Mouse (Mus musculus): ENCODE measurements at regions not wholly inside any gene's neighbourhood (a gene's known extent, or its start where the extent isn't known, plus 50 kb on each side); places are given as distances from the start of the nearest gene placed in this dataset.

DNA sequence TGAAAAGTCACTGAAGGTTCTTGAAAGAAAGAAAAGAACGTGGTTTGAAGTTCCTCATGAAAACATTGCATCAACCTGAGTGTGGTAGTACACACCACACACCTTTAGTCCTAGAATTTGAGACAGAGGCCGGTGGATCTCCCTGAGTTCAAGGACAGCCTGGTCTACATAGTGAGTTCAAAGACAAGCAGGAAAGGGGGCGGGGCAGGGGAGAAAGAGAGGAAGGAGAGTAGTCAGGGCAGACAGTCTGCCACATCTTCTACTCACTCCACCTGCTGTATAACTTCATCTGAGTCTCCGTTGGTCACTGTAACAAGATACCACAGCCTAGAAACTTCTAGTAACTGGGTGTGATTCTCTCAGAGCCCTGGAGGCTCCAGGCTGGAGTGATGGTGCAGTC, 190.2 kb upstream of the Sdk2 start:
- DNase-seq, result no peak

DNA sequence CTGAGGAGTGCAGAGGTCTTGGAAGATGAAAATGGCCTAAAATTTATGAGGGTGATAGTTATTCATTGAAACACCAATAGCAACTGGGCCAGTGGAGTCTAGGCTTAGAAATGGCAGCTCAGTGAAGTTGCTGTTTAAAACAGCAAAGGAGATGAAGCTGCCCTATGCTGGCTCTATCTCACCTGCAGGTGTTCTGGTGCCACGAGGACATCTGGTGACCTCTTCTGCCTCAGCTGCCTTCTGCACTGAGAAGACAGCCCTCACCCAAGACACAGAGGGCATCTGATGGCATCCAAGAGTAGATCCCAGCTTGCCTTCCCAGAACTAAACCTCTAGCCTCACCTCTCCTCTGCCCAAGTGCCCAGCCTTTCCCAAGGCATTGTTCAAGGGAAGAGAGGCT, 187.5 kb upstream of the Sdk2 start:
- no peak for DNase-seq

DNA sequence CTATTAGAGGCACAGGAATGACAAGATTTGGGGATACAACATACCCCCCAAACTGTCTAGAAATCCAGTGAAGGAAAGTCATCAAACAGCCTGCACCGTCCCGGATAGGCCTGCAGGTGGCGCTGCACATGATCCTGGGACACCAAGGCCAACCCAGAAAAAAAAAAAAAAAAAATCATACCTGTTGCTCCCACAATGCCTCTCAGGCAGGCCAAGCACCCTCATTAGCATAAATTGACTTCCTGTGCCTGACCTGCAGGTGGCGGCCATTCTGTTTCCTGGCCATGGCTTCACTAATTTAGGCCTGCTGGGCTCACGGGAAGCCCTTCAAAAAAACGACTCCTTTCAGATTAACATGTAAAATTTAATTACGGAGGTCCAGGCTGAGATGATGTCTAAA, 184.8 kb upstream of the Sdk2 start:
- DNase-seq, result no peak

DNA sequence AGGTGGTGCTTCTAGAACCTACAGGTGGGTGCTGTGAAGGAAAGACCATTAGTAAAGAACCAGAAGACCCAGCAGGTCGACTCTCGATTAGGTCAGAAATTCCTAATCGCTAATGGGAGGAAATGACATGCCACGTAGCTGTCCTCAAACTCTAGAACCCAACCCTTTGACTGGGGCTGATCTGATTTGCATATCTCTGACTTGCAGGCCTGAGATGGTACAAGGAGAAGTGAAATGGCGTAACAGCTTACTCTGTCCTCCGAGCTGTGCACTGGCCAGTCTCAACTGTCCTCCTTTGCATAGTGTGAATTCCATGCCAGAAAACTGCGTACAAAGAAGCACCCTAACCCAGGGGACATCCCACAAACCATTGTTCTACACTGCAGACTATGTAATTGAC, 182.4 kb upstream of the Sdk2 start:
- no peak for DNase-seq

DNA sequence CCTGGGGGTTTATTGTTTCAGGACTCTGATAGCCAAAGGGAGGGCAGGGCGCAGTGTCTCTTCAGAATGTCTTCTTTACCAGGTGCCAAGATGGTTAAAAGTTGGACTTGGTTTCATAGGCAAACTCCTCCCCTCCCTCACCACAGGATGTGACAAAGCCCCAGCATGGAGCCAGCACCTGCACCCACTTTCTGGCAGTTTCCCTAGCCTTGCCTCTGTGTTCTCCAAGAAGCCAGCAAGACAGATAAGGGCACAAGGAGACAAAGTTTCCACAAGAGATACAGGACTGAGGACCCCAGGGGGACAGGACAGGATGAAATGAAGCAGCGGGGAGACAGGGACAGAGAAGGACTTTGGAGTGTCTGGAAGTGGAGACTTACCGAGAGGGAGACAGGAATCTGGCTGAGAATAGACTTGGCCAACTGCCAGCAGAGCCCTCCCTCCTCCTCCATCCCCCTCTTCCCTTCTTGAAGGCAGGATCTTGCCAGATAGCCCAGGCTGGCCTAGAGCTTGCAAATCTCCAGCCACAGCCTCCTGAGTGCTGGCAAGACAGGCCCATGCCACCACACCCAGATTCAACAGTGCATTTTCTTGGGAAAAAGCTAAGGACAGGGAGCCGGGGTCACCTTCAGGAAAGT, 181.5 kb upstream of the Sdk2 start:
- DNase-seq, result no peak

DNA sequence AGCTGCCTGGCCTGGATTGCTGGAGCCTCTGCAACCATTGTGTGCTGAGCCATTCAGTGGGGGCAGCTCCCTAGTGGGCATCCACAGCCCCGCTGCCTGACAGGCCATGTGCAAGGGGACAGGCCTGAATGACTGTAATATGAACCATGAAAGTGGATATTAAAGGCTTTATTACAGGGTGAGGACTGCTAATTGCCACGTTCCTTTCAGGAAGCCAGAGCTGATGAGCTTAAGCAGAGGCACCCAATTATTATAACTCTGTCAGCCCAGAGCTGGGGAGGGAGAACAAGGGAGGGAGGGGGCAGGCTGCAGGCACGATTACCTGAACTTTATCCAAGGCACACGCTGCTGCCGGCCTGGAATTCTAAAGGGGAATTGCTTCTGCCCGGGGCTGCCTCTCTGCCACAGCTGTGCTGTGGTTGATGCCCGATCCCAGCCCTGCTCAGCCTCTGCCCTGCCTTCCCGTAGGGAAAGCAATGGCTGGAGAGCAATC, 172.5 kb upstream of the Sdk2 start:
- no peak for DNase-seq

DNA sequence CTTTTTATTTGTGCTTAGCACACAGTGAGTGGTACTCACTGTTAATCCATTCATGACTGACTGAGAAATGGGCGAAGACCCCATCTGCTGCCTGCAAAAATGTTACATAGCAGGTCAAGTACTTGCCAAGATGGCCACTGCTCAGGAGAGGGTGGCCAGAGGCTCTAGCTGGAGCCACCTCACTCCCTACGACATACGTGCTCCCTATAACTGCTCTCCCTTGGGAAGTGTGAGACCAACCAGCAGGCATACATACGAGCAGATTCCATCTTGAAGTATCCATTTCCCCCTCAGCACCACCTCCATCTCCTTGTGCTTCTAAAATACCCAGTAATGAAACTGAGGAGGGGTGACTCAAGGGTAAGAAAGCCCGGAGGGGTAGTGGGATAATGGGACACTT, 172.0 kb upstream of the Sdk2 start:
- no peak for DNase-seq

DNA sequence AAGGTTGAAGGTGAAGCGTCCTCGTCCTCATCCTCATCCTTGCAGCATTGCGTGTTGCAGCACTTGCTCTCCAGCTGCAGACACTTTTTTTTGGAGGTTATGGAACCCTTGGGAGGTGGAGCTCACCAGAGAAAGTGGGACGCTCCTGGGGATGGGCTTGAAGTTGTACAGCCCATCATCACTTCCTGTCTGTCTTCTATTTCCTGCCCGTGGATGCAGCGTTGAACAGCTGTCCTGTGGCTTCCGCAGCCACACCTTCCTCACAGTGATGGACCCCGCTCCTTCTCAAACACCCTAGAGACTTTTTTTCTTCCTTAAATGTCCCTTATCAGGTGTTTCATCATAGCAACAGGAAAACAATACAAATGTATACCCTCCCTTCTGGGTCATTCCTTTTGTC, 171.5 kb upstream of the Sdk2 start:
- no peak for DNase-seq

DNA sequence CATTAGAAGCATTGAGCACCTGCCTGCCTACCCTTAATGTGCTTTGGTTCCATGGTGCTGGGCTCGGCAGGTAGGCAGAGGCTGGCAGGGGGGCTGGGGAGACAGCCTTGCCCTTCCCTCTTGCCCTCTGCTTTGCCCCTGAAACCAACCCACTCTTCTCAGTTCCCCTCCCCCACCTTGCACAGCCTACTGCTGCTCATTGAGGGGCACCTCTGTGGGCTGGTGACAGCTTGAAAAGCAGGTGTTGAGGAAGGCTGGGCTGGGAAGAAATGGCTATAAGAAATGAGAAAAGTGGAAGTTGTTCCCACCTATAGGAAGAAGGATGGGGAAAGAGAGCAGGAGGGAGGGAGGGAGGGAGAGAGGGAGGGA, 167.7 kb upstream of the Sdk2 start:
- no peak for DNase-seq

DNA sequence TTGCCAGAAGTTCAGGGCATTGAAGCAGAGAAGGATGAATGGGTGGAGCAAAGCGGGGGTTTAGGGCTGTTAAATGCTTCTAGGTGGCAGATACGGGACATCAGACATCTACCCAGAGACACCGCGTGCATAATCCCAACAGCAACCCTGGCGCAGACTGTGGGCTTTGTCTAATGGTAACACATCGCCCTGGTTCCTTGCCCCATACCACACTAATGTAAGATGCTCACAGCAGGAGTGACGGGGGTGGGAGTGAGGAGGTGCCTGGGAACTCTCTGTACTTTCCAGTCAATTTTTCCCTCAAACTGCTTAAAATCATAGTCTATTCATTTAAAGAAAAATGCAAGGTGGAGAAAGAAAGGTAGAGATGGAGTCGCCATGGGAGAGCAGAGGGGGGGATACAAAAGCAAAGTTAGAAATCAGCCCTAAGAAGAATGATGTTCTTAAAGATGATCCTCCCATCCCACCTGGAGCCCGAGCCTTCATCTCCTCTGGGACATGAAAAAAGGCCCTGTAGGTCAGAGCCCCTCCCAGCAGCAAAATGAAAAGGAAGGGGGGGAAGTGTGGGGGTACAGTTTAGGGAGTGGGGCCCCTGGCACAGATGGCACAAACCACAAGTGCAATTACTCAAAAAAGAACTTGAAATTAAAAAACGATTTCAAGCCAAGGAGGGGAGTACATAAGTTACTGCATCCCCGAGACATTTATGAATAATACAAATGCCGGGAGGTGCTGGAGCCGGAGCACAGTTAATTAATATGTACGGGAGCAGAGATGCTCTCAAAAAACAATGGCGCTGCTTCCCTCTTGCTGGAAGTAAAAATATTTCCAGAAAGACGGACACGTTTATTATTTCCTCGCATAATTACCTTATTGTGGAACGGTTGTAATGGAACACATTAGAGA, 167.0 kb upstream of the Sdk2 start:
- DNase-seq, result no peak

DNA sequence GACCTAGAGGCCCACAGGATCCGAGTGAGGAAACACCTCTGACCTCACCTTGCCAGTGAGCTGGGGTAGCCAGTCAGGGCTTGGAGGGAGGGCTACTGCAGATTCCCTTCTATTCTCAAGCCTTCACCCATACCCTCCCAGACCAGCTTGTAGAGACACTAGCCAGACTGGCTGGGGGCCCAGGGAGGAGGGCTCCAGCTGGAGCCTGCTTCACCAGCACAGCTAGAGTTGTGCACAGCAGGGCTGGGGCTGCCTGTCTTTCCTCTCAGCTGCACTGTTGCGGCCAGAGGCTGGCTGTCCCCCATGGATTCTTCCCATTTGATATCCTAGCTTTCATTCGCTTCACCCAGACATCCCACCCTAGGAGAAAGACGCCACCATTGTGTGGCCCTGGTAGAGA, 165.0 kb upstream of the Sdk2 start:
- DNase-seq, result no peak

DNA sequence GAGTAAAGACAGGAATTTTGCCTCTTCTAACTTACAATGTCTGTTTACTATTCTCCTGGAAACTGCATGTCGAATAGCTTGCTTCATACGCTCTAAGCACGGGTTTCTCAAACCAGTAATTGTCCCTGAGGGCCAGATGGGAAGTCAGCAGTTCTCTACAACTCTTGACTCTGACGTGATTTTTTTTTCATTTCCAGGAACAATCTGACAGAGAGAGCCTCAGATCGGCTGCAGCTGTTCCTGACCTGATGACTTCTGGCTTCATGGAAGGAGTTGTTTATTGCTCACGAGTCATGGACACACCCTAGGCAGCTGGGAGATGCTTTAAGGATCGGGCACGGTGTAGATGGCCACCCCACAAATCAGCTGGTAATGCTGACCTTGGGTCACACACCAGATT, 162.9 kb upstream of the Sdk2 start:
- no peak for DNase-seq

DNA sequence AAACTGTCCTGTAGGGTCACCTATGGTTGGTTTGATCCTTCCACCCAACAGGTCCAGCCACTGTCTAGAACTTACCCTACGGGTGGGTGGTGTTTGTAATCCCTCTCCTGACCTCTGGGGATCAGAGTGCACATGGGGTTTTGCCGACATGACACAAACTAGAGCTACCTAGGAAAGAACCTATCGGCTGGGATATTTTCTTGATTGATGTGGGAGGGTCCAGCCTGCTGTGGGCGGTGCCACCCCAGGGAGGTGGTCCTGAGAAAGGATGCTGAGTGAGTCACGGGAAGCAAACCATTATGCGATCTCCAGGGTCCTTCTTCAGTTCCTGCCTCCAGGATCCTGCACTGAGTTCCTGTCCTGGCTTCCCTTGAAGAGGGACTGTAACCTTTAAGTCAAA, 162.3 kb upstream of the Sdk2 start:
- DNase-seq, result no peak

DNA sequence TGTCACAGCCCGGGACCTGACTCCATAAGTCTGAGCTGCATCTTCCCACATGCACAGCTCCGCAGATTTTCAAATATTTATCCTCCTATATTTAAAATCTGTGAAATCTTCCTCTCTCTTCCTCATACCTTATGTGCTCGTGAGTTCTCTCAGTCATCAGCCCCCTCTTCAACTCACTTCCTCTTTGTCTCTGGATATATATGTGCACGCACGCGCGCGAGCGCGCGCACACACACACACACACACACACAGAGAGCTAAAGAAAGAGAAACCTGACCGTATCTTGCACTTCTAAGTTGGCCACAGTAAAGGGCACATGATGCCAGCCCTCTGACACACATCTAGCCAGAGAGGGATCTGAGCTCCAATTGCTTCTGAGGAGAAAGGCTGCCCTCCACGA, 159.7 kb upstream of the Sdk2 start:
- no peak for DNase-seq

DNA sequence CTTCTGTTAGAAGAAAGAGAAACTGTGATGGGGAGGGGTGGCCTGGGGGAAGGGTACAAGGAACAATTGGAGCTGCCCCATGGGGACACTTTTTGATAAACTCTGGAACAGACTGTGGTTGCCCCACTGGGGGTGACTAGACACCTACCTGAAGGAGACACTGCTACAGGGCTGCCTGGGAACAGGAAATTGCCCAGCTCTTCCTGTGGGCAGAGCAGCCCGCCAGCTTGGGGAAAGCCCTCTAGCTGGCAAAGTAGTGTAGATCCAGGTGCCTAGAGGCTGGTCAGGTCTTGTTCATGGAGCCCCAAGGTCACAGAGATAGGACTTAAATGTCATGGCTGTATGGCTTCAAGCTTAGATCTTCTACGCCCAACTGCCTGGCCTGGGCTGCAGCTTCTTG, 157.9 kb upstream of the Sdk2 start:
- DNase-seq, result no peak

DNA sequence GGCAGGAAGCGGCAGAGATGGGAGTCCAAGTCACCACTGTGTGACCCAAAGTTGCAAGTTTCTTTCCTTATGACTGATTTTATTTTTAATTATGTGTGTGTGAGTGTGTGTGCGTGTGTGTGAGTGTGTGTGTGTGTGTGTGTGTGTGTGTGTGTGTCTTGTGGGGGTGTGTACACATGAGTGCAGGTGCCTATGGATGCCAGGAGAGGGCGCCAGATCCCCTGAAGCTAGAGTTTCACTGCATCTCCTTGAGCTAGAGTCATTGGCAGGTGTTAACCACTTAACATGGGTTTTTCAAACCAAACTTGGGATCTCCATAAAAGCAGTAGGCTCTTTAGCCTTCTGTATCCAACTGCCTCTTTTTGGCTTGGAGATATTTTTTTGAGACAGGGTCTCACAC, 156.2 kb upstream of the Sdk2 start:
- no peak for DNase-seq

DNA sequence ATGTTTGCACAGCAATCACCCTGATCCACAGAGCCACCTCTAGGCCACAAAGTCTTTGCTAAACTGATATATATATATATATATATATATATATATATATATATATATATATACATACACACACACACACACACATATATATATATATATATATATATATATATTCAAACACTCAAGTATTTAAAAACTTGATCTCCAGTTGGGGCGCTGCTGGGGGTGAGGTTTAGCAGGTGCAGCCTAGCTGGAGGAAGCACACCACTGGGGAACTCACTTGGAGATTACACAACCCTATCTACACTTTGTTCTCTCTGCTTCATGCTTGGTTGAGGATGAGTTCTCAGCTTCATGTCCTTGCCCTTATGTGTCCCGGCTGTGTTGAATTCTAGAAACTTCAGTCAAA, 153.6 kb upstream of the Sdk2 start:
- DNase-seq, result no peak

DNA sequence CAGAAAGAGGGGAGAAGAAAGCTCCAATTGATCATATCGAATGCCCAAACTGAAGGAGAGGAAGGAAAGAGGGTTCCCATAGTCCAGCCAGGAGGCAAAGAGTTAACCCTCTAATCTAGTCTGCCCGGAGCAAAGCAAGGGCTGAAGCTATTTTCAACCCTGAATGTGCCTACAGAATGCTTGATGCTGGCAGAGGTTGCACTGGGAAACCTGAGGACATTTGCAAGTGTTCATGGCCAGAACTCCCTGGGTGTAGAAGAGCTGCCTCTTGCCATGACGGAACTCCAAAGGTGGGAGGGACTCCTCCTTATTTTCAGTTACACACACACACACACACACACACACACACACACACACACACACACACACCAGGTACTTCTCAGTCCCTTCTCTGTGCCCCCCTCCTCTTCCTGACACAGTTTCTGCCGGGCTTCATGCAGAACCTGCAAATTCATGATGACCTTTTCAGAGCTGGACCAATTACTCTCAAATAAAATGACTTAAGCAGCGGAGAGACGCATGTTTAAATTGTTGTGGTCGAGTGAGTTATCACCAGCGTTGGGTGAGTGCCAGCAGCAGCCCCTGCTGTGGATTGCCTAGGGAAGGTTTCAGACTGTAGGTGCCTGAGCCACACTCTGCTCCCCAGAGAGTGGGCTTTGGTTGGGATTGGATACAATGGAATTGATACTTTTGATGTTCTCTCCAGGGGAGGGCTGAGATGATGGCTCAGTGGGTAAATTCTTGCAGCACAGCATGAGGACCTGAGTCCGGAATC, 152.1 kb upstream of the Sdk2 start:
- no peak for DNase-seq

DNA sequence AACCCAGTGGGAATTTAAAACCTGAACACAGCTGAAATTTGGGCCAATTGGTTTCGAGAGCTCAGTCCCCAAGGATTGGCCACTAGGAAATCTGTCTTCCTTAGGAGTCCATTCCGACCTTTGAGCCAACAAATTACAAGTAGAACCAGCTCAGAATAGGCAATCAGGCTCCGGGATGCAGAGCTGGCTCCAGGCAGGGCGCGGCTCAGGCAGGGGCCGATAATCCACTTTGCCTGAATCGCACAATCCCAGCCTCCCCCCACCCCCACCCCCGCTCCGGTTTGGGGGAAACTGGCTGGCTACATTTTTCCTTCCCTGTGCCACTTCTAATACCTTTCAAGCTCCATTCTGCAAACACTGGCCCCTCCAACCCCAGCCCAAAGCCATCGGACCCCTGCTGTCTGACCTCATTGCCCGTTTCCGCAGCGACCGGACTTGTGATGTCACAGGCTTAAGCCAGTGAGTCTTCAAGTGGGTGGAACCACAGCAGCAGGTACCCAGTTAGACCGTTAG, 150.5 kb upstream of the Sdk2 start:
- no peak for DNase-seq

DNA sequence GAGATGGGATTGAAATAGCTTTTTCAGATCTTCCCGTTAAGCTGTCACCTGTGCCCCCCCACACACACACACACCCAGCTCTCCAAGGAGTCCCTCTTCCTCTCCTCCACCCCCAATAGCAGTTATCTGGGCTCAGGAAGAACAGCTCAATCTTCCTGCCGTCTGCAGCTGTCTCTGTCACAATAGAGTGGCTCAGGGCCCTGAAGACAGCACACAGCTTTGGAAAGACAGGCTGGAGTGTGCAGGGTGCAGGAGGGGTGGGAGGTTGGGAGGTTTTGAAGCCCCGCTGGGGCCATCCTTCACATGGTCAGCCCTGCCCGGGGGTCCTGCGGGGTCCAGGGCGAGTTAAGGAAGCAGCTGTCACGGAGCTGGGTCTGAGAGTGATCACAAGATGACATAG, 149.6 kb upstream of the Sdk2 start:
- DNase-seq, result no peak

DNA sequence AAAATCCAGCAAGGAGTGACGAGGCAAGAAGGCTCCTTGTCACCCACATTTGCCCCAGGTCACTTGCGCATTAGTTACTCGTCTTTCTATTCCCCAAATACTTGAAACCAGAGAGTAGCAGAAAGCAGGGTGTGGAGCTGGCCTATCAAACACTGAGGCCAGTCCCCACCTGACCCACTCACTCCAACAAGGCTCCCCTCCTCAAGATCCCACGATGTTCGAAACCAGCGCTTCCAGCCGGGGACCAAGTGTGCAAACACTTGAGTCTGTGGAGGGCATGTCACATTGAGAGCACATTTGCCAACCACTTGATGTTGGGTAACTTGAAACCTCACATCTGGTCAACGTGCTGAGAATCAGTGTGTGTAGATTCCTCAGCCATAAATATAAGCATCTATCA, 148.4 kb upstream of the Sdk2 start:
- DNase-seq, result no peak

DNA sequence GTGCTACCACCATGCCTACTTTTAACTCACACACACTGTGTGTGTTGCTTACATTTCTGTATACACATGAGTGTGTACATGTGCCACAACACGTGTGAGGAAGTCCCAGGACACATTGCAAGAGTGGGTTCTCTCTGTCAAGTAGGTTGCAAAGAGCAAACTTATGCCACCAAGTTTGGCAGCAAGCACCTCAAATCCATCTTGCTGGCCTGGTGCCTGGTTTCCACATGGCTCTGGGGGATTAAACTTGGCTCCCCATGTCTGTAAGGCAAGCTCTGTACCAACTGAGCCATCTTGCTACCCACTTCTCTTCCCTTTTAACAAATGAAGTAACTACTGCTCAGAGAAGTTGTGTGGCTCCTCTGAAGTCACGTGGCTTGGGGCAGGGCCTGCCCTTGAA, 145.3 kb upstream of the Sdk2 start:
- no peak for DNase-seq

DNA sequence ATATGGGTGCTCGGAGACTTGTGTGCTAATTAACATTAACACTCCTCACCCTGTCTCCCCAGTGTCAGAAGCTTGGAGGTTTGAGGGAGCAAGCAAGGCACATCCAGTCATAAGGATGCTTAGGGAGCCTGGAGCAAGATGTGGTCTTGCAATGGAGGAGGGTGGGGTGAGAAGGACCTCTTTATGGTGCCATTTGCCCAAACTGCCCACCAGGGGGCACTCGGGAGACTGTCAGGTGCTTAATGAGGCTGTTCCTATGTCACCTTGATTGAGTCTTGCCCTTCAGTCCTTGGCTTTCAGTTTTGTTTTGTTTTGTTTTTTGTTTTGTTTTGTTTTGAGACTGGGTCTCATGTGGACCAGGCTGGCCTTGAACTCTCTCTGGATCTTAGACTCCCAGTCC, 138.3 kb upstream of the Sdk2 start:
- DNase-seq, result no peak
